Mouse (Mus musculus) midbrain, postnatal 0 days (tissue): ENCODE results near the gene Miip. TPM values are rescaled to one million over a fixed set of nuclear protein-coding genes. Genes with fewer than 3 reads are reported as not detected.

Experiments used
- ATAC-seq: fragments of 200-750 bp; cut with Nextera tagmentation; 2 replicates; pipeline ENCODE4 v1.8.0; 2017; ENCODE audit warnings: moderate number of reproducible peaks, mild to moderate bottlenecking, moderate TSS enrichment, moderate library complexity; ENCODE audit not compliant: low FRiP score
- DNase-seq: peaks from one replicate; pipeline ENCODE4 v3.0.0-alpha.2; 2015; ENCODE audit warnings: low spot score
- H3K27ac ChIP-seq: fragments of 300-500 bp; sonication (generic); 2 replicates; pipeline ENCODE4 v1.5.1; 2014; ENCODE audit warnings: low read depth, mild to moderate bottlenecking, low read length, mixed read lengths
- H3K27me3 ChIP-seq: fragments of 300-500 bp; sonication (generic); 2 replicates; pipeline ENCODE4 v1.6.1; 2014; ENCODE audit warnings: low read length, control low read depth, mixed read lengths; ENCODE audit not compliant: insufficient read depth
- H3K36me3 ChIP-seq: fragments of 300-500 bp; sonication (generic); 2 replicates; pipeline ENCODE4 v1.6.1; 2014; ENCODE audit warnings: low read length, control low read depth, mixed read lengths; ENCODE audit not compliant: insufficient read depth
- H3K4me1 ChIP-seq: fragments of 300-500 bp; sonication (generic); 2 replicates; pipeline ENCODE4 v1.6.1; 2014; ENCODE audit warnings: mild to moderate bottlenecking, control low read depth, antibody characterized with exemption, low read length, mixed read lengths; ENCODE audit not compliant: insufficient read depth
- H3K4me2 ChIP-seq: fragments of 300-500 bp; sonication (generic); 2 replicates; pipeline ENCODE4 v1.6.1; 2014; ENCODE audit warnings: low read depth, mild to moderate bottlenecking, low read length, mixed read lengths; ENCODE audit not compliant: poor library complexity, severe bottlenecking
- H3K4me3 ChIP-seq: fragments of 300-500 bp; sonication (generic); 2 replicates; pipeline ENCODE4 v1.5.1; 2014; ENCODE audit warnings: low read depth, mild to moderate bottlenecking, low read length, moderate library complexity
- H3K9ac ChIP-seq: fragments of 300-500 bp; sonication (generic); replicated peaks from 2 replicates; pipeline ENCODE4 v1.6.1; 2014; ENCODE audit warnings: mild to moderate bottlenecking, low read length, moderate library complexity, mixed read lengths; ENCODE audit not compliant: poor library complexity, severe bottlenecking
- H3K9me3 ChIP-seq: fragments of 300-500 bp; sonication (generic); 2 replicates; pipeline ENCODE4 v1.6.1; 2016; ENCODE audit warnings: low read length, control low read depth
- CTCF ChIP-seq: IDR thresholded peaks from 2 replicates; pipeline ENCODE4 v1.5.1; 2016; ENCODE audit warnings: antibody characterized with exemption, mild to moderate bottlenecking
- WGBS: fragments of 180-500 bp; shearing (Covaris S2); extraction: QIAGEN DNeasy Blood & Tissue Kit; methylation state at CpG from one replicate; pipeline ENCODE4 v1.1.7; 2014; 5-methylcytosine and 5-hydroxymethylcytosine counted together
- polyA plus RNA-seq: library from polyadenylated mRNA; unstranded; fragments of >200 nt; fragmentation: Nextera tagmentation; extraction: Ambion mirVana; gene quantifications from 2 replicates; pipeline ENCODE4 v1.2.1, GENCODE M21; 2015
- total RNA-seq: library from RNA; depleted of rRNA; stranded (reverse); fragments of >200 nt; gene quantifications from 2 replicates; pipeline ENCODE4 v1.2.3, GENCODE M21; 2014

Miip gene
- total and polyA plus RNA-seq, 2 experiments from 2014 or later, result 29.2 to 36.5 TPM

GRCm38 (mm10) chr4:147881792-147882191 is 13.2 kb upstream of the Miip start:
- Histone ChIP-seq H3K27ac (no peak overlapping the region), H3K4me1 (no peaks in the 10 kb centered on the region), H3K4me3 (no peak overlapping the region), H3K4me2 (no peak overlapping the region), H3K9me3 (no peaks in the 10 kb centered on the region), H3K9ac (no peak overlapping the region), H3K27me3 (no peaks in the 10 kb centered on the region), H3K36me3 (peaks cover 84% of the 10 kb centered on the region)
- DNase-seq, result no peak
- ATAC-seq, result no peak
- WGBS, result 95% methylated on average over 7 of the region's 7 CpGs
- no peak for TF ChIP-seq CTCF

DNA sequence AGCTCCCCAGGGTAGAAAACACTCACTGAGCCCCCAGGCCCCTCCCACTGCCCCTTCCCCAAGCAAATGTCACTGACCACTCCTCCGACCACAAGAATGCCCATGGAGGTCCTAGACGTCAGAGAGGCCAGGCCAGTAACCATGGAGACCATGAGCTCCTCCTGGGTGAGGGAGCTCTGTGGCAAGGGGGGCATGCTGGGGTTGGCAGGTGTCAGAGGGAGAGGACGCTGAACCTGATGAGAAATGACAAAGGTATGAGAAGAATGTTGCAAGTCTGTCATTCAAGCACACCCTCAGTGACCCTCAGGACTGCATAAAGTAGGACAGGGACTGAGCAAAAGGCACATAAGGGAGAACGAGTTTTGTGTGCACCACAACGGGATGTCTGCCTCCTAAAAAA is 11.2 kb upstream of the Miip start:
- no peak for DNase-seq
- no peak for TF ChIP-seq CTCF
- no peaks in the 10 kb centered on the region for H3K27me3 ChIP-seq

GRCm38 (mm10) chr4:147879456-147879855 is 10.8 kb upstream of the Miip start:
- WGBS, result 90% methylated on average over 2 of the region's 2 CpGs
- Histone ChIP-seq H3K9me3 (no peaks in the 10 kb centered on the region), H3K36me3 (peaks cover 84% of the 10 kb centered on the region), H3K27me3 (no peaks in the 10 kb centered on the region), H3K27ac (no peak overlapping the region), H3K4me3 (no peak overlapping the region), H3K4me1 (no peaks in the 10 kb centered on the region), H3K9ac (no peak overlapping the region), H3K4me2 (no peak overlapping the region)
- no peak for TF ChIP-seq CTCF
- ATAC-seq, result no peak
- DNase-seq, result no peak

More for the DNA sequence above, 11.2 kb upstream of the Miip start:
- Histone ChIP-seq H3K9ac (no peak overlapping the region), H3K4me3 (no peak overlapping the region), H3K4me2 (no peak overlapping the region), H3K27ac (no peak overlapping the region), H3K9me3 (no peaks in the 10 kb centered on the region), H3K36me3 (peaks cover 83% of the 10 kb centered on the region), H3K4me1 (no peaks in the 10 kb centered on the region)
- WGBS, result 51% methylated on average over 5 of the region's 5 CpGs
- ATAC-seq, result no peak

DNA sequence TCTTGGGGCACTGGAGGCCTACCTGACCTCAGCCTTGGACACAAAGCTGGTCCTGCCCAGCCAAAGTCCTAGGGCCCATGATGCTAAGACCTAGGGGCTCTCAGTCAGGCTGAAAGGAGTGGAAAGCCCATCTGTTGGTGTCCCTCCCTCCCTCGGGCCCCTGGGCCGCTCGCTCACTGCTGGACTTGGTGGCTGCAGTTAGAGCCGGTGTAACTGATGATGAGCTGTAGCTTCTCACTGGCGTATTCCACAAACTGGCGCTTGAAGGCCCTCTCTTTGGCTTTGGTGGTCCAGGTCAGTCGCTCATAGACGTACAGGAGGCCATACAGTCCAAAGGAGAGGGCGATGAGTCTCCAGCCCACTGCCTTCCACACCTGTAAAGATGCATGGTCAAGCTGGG is 9.9 kb upstream of the Miip start:
- TF ChIP-seq CTCF, result no peak
- no peak overlapping the region for H3K4me2 ChIP-seq
- H3K9me3 ChIP-seq, result no peaks in the 10 kb centered on the region
- no peak overlapping the region for H3K27ac ChIP-seq
- ATAC-seq (no peak), DNase-seq (no peak)
- 93% methylated on average over 9 of the region's 9 CpGs for WGBS
- H3K4me3 ChIP-seq, result no peak overlapping the region
- no peak overlapping the region for H3K9ac ChIP-seq
- H3K27me3 ChIP-seq, result no peaks in the 10 kb centered on the region
- H3K4me1 ChIP-seq, result no peaks in the 10 kb centered on the region
- peaks cover 86% of the 10 kb centered on the region for H3K36me3 ChIP-seq

DNA sequence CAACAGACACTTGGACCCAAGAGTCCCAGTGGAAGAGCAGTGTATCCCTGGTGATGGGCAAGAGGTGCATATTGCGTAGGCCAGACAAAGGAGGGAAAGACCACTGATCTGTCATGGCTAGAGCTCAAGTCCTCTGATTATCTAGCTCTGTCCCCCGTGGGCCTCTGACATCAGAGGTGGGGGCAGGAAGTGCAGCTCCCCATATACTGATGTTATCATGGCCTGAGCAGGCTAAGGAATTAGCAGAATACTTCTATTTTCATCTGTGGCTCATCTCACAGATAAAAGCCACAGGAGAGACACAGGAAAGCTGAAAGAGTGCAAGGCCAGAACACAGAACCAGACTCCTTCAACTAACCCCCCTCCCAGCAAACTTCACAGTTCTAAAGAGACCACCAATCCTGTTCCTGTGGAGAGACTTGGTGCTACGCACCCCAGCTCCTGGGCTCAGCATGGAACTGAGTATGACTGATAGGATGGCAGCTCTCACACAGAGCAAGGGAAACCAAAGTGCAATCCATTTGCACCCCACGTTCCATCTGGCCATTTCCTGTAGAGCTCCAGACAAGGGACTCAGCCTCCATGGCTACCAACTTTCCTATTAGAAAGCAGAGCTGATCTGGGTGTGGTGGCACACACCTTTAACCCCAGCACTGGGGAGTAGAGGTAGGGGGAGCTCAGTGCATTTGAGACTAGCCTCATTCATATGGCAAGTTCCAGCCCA is 7.4 kb upstream of the Miip start:
- no peaks in the 10 kb centered on the region for H3K4me1 ChIP-seq
- no peak overlapping the region for H3K9ac ChIP-seq
- DNase-seq (no peak), ATAC-seq (no peak)
- H3K4me2 ChIP-seq, result no peak overlapping the region
- no peak for TF ChIP-seq CTCF
- H3K27me3 ChIP-seq, result no peaks in the 10 kb centered on the region
- H3K27ac ChIP-seq, result no peak overlapping the region
- peaks cover 75% of the 10 kb centered on the region for H3K36me3 ChIP-seq
- H3K4me3 ChIP-seq, result no peak overlapping the region
- no peaks in the 10 kb centered on the region for H3K9me3 ChIP-seq
- 91% methylated on average over 4 of the region's 4 CpGs for WGBS

- Histone ChIP-seq H3K4me1 (peaks cover 8% of the 10 kb centered on the region; the same call in 1 of the 2 replicates), H3K27ac (peak overlapping the region; percentile 18; the same call in 1 of the 2 replicates), H3K9me3 (no peaks in the 10 kb centered on the region), H3K27me3 (no peaks in the 10 kb centered on the region), H3K9ac (peak overlapping the region; percentile 51), H3K4me2 (peak overlapping the region; percentile 76), H3K4me3 (peak overlapping the region; percentile 53), H3K36me3 (peaks cover 24% of the 10 kb centered on the region)
- TF ChIP-seq CTCF, result no peak
- DNase-seq (no peak), ATAC-seq (no peak)
- WGBS, result 13% methylated on average over 5 of the region's 5 CpGs
Observed at GRCm38 (mm10) chr4:147869238-147869637, 622 bp upstream of the Miip start.
